Mouse (Mus musculus) small intestine, adult 2 months (tissue): Measurements from ENCODE around the gene Rnls.

Experiments used
- CTCF ChIP-seq: fragments of 200-500 bp; IDR thresholded peaks from 2 replicates; pipeline ENCODE4 v1.5.1; 2012; ENCODE audit warnings: low read depth, mild to moderate bottlenecking, control low read depth, inconsistent platforms, low read length, moderate library complexity, mixed read lengths; ENCODE audit not compliant: insufficient replicate concordance, insufficient read length; ENCODE audit errors: extremely low read depth
- POLR2A ChIP-seq: fragments of 200-500 bp; IDR thresholded peaks from 2 replicates; pipeline ENCODE4 v1.6.1; 2012; ENCODE audit warnings: low read depth, mild to moderate bottlenecking, control low read depth, inconsistent platforms, low read length, moderate library complexity

- TF ChIP-seq CTCF (no peak), POLR2A (peak; percentile 54)
Measured at GRCm38 (mm10) chr19:33391651-33392382, at the start of gene Rnls.
